Mouse (Mus musculus) heart, embryonic 11.5 days (tissue): ENCODE measurements around the gene Fam187b. TPM values are rescaled to one million over a fixed set of nuclear protein-coding genes. Genes with fewer than 3 reads are reported as not detected.

Experiments used
- ATAC-seq: fragments of 200-750 bp; cut with Nextera tagmentation; replicated peaks from 2 replicates; pipeline ENCODE4 v1.8.0; 2017; ENCODE audit warnings: moderate library complexity; ENCODE audit not compliant: insufficient number of reproducible peaks, low FRiP score, low TSS enrichment
- H3K27ac ChIP-seq: fragments of 300-500 bp; sonication (generic); 2 replicates; pipeline ENCODE4 v1.5.1; 2014; ENCODE audit warnings: mild to moderate bottlenecking, low read depth, low read length
- H3K27me3 ChIP-seq: fragments of 300-500 bp; sonication (generic); 2 replicates; pipeline ENCODE4 v1.6.1; 2014; ENCODE audit warnings: mild to moderate bottlenecking, low read length, mixed read lengths; ENCODE audit not compliant: control insufficient read depth, insufficient read depth
- H3K36me3 ChIP-seq: fragments of 300-500 bp; sonication (generic); 2 replicates; pipeline ENCODE4 v1.6.1; 2014; ENCODE audit warnings: mild to moderate bottlenecking, low read length, moderate library complexity, mixed read lengths; ENCODE audit not compliant: control insufficient read depth, insufficient read depth
- H3K4me1 ChIP-seq: fragments of 300-500 bp; sonication (generic); 2 replicates; pipeline ENCODE4 v1.6.1; 2014; ENCODE audit warnings: low read length; ENCODE audit not compliant: control insufficient read depth, insufficient read depth
- H3K4me2 ChIP-seq: fragments of 300-500 bp; sonication (generic); 2 replicates; pipeline ENCODE4 v1.6.1; 2014; ENCODE audit warnings: mild to moderate bottlenecking, moderate library complexity
- H3K4me3 ChIP-seq: fragments of 300-500 bp; sonication (generic); 2 replicates; pipeline ENCODE4 v1.5.1; 2014; ENCODE audit warnings: low read depth, low read length
- H3K9ac ChIP-seq: fragments of 300-500 bp; sonication (generic); 2 replicates; pipeline ENCODE4 v1.6.1; 2014; ENCODE audit warnings: mild to moderate bottlenecking, low read depth, low read length, moderate library complexity
- H3K9me3 ChIP-seq: fragments of 300-500 bp; sonication (generic); replicated peaks from 2 replicates; pipeline ENCODE4 v1.6.1; 2016; ENCODE audit warnings: low read length; ENCODE audit not compliant: control insufficient read depth
- WGBS: fragments of 180-500 bp; shearing (Covaris S2); extraction: QIAGEN DNeasy Blood & Tissue Kit; methylation state at CpG from one replicate; pipeline ENCODE4 v1.1.7; 2014; ENCODE audit not compliant: insufficient replicate concordance; 5-methylcytosine and 5-hydroxymethylcytosine counted together
- polyA plus RNA-seq: library from polyadenylated mRNA; unstranded; fragments of >200 nt; fragmentation: Nextera tagmentation; extraction: Ambion mirVana; gene quantifications from 2 replicates; pipeline ENCODE4 v1.2.1, GENCODE M21; 2014

Gene Fam187b
- polyA plus RNA-seq, 1 experiment from 2014 or later: 0.89 TPM

DNA sequence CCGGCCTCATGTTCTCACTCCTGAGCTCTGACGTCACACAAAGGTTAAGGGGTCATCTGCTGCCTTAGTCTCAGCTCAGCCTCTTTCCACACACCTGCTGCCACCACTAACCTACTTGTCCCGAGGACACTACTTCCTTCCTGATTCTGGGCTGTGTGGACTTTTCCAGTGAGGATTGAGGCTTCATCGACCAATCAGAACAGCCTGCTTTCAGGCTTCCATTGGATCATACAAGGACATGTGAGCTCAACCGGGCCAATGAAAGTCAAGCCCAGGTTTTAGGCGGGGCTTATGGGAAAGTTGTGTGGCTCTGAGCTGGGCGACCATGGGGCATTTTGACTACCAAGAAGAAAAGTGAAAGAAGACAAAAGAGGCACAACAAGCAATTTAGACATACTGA lies 63.3 kb downstream of the Fam187b start:
- 0 out of 2 replicates have a peak, but pooled peaks cover 3% of the 10 kb centered on the region for H3K4me1 ChIP-seq
- WGBS: 76% methylated on average over 7 of the region's 7 CpGs
- H3K9ac ChIP-seq: no peak overlapping the region
- no peak overlapping the region for H3K4me2 ChIP-seq
- no peak overlapping the region for H3K27ac ChIP-seq
- H3K4me3 ChIP-seq: no peak overlapping the region
- no peaks in the 10 kb centered on the region for H3K36me3 ChIP-seq
- no peak for ATAC-seq
- no peaks in the 10 kb centered on the region for H3K9me3 ChIP-seq
- H3K27me3 ChIP-seq: peaks cover 22% of the 10 kb centered on the region

DNA sequence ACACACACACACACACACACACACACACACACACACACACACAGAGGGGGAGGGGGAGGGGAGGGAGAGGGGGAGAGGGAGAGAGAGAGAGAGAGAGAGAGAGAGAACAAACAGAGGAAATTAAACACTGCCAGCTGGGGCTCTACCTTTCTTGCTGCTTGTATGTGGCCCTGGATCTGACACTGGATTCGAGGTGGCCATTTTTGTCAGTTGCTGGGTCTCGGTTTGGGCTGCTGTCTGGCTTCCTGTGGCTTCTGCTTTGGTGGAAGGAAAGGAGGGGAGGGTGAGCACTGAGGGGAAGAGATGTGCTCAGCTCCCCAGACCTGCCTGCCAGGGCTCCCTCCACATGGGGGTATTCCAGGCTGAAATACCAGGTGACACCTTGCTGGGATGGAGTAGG lies 64.1 kb downstream of the Fam187b start:
- Histone ChIP-seq H3K4me2 (no peak overlapping the region), H3K4me1 (peaks cover 8% of the 10 kb centered on the region; the same call in 1 of the 2 replicates), H3K27ac (no peak overlapping the region), H3K27me3 (peaks cover 29% of the 10 kb centered on the region), H3K36me3 (no peaks in the 10 kb centered on the region), H3K4me3 (no peak overlapping the region), H3K9me3 (no peaks in the 10 kb centered on the region), H3K9ac (no peak overlapping the region)
- no peak for ATAC-seq
- WGBS: 58% methylated on average over 2 of the region's 2 CpGs

DNA sequence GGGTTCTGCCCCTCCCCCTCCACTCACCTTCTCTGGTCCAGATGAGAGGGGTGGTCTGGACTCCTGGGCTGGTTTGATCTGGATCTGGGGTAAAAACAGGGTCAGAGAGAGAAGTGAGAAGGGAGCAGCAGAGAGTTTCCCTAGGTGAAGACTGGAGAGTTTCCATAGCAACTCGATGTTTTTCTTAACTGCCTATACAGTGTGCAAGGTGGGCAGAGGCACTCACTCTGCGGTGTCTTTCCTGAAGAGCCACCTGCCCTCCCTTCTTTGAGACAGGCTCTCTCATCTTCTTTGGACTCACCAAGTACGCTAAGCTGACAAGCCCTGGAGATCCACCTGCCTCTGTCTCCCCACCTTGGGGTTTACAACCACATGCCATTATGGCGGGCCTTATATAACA lies 65.4 kb downstream of the Fam187b start:
- H3K9ac ChIP-seq: no peak overlapping the region
- 83% methylated on average over 4 of the region's 4 CpGs for WGBS
- H3K27ac ChIP-seq: no peak overlapping the region
- no peak overlapping the region for H3K4me2 ChIP-seq
- H3K36me3 ChIP-seq: no peaks in the 10 kb centered on the region
- H3K4me1 ChIP-seq: peaks cover 8% of the 10 kb centered on the region; the same call in 1 of the 2 replicates
- H3K27me3 ChIP-seq: peaks cover 41% of the 10 kb centered on the region
- no peak overlapping the region for H3K4me3 ChIP-seq
- ATAC-seq: no peak
- H3K9me3 ChIP-seq: no peaks in the 10 kb centered on the region

Other genes with a start within 250 kb of the Fam187b start
- 172 and 173 TPM in 2 replicates for gene Tmem147, start 244.2 kb upstream of the Fam187b start, polyA plus RNA-seq
- 0.25 and 0.36 TPM in 2 replicates for gene Gapdhs, start 230.1 kb upstream of the Fam187b start, polyA plus RNA-seq
- 0.49 and 0.56 TPM in 2 replicates for gene Sbsn, start 222.3 kb upstream of the Fam187b start, polyA plus RNA-seq
- gene Dmkn, start 210.0 kb upstream of the Fam187b start, polyA plus RNA-seq: 1.1 and 1.2 TPM in 2 replicates
- not detected in 2 replicates for gene Krtdap, start 185.9 kb upstream of the Fam187b start, polyA plus RNA-seq
- gene Ffar2, start 150.0 kb upstream of the Fam187b start, polyA plus RNA-seq: not detected in 2 replicates
- not detected in 2 replicates for gene Ffar3, start 117.6 kb upstream of the Fam187b start, polyA plus RNA-seq
- not detected in 2 replicates for gene Ffar1, start 112.2 kb upstream of the Fam187b start, polyA plus RNA-seq
- not detected in 2 replicates for gene Cd22, start 93.4 kb upstream of the Fam187b start, polyA plus RNA-seq
- gene Mag, start 58.9 kb upstream of the Fam187b start, polyA plus RNA-seq: 0.09 TPM in 1 of 2 replicates, not detected in the other
- not detected in 2 replicates for gene Hamp2, start 49.1 kb upstream of the Fam187b start, polyA plus RNA-seq
- gene Hamp, start 29.8 kb upstream of the Fam187b start, polyA plus RNA-seq: not detected in 2 replicates
- gene Usf2, start 17.0 kb upstream of the Fam187b start, polyA plus RNA-seq: 18.8 and 19.6 TPM in 2 replicates
- 11.6 and 14.4 TPM in 2 replicates for gene Lsr, start 326 bp upstream of the Fam187b start, polyA plus RNA-seq
- 30.3 and 38.5 TPM in 2 replicates for gene Fxyd5, start 68.7 kb downstream of the Fam187b start, polyA plus RNA-seq
- 2.5 and 4.9 TPM in 2 replicates for gene Fxyd7, start 77.7 kb downstream of the Fam187b start, polyA plus RNA-seq
- gene Fxyd1, start 83.4 kb downstream of the Fam187b start, polyA plus RNA-seq: 566 and 581 TPM in 2 replicates
- gene Lgi4, start 85.6 kb downstream of the Fam187b start, polyA plus RNA-seq: 0.13 and 0.34 TPM in 2 replicates
- 0.38 and 1.8 TPM in 2 replicates for gene Fxyd3, start 102.9 kb downstream of the Fam187b start, polyA plus RNA-seq
- 2.7 and 3.3 TPM in 2 replicates for gene Hpn, start 141.5 kb downstream of the Fam187b start, polyA plus RNA-seq
- gene Scn1b, start 153.2 kb downstream of the Fam187b start, polyA plus RNA-seq: 3.0 TPM in 2 replicates
- gene Gramd1a, start 182.1 kb downstream of the Fam187b start, polyA plus RNA-seq: 49.0 and 55.9 TPM in 2 replicates